Mouse (Mus musculus): ENCODE data around the gene Cxcl1.

GRCm38 (mm10) chr5:90861876-90862375 lies 29.1 kb upstream of the Cxcl1 start:
- TF ChIP-seq CTCF (IDR thresholded peaks at IDR 0.05) (no peak), EP300 (IDR thresholded peaks at IDR 0.05; ENCODE audit: insufficient read depth, low read depth, low read length) (no peak), POLR2A (IDR thresholded peaks at IDR 0.05; ENCODE audit: insufficient read depth, low read depth, low read length) (no peak)

All from heart, adult 2 months (tissue).